Mouse (Mus musculus): ENCODE data around the gene Ddx5.

Ddx5 gene

GRCm38 (mm10) chr11:106789649-106790048 is 664 bp upstream of the Ddx5 start:
- no peak for DNase-seq (ENCODE audit: low read depth, low spot score)

DNA sequence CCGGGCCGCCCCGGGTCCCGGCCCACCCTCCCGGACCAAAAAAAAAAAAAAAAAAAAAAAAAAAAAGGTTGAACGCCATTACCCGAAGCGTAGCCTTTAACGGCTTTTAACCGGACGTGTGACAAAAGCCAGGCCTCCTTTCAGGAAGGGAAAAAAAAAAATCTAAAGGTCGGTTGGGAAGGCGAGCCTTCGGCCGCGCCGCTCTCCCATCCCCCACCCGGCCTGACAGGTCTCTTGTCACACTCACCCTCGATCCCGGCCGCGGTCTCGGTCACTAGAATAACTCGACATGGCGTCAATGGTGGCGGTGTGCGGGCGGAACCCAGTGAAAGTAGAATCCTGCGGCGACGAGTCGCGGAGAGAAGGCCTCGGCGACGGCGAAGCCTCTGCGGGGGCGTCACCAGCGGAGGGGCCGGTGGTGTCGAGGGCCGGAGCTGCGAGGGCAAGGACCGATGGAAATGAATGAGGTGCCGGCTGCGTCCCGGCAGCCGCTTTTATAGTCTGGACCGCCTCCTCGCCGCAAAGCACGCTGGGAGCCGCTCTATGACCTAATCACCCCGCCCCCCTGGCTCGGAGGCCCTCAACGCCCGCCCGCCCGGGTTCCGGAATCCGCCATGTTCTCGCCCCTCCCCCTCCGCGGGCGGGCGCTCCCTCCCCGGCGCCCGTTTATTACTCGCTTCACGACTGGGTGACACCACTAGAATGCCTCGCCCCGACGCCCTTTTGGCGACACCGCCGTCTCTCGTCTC is 785 bp downstream of the Ddx5 start:
- peak; percentile 99 for DNase-seq (ENCODE audit: low read depth, low spot score)

- DNase-seq (ENCODE audit: low read depth, low spot score), result peak; percentile 91
Observed at GRCm38 (mm10) chr11:106787131-106788025, 1.6 kb downstream of the Ddx5 start.

DNA sequence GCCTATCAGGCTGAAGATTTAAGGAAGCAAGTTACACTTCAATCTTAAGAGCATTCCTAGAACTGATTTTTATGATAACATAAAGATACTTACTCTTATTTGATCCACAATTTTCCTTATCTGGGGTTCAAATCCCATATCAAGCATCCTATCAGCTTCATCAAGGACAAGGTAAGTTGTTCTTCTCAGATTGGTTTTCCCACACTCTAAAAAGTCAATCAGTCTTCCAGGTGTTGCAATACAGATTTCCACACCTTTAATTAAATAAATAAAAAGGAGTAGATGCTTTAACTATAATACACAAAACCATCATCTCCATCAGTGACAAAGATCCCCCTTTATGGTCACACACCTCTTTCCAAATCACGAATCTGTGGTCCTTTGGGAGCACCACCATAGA is 3.9 kb downstream of the Ddx5 start:
- no peak for DNase-seq (ENCODE audit: low read depth, low spot score)

- DNase-seq (ENCODE audit: low read depth, low spot score), result no peak
Observed at GRCm38 (mm10) chr11:106784476-106784875, 4.5 kb downstream of the Ddx5 start.

GRCm38 (mm10) chr11:106782841-106783764 is 5.9 kb downstream of the Ddx5 start:
- peak; percentile 48 for DNase-seq (ENCODE audit: low read depth, low spot score)

GRCm38 (mm10) chr11:106782271-106782670 is 6.7 kb downstream of the Ddx5 start:
- peak; percentile 32 for DNase-seq (ENCODE audit: low read depth, low spot score)

DNA sequence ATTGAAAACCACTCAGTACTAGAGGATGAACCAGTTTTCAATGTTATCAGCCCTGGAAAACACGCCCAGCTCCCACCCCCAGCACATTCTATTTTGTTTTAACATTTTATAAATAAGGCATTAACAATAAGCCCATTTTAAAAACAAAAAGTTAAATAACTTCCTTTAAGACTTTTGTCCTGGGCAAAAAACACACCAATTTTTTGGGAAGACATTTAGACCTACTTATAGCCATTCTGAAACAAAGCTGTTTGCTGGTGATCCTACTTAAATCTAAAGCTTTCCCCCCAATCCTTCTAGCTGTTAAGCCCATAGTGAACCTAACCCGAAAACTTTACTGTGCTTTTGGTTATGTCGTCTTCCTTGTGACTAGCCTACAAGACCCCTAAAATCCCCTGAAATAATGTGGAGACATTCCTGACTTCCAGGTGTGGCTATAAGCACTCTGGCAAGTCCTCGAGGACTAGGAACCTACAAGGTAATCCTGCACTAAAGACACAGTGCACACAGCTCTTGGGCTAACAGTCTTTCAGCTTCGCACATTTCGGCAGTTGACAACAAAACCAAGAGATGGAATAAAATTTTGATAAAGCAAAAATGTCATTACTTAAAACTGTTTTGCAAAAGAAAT is 8.3 kb downstream of the Ddx5 start:
- DNase-seq (ENCODE audit: low read depth, low spot score), result peak; percentile 48

DNA sequence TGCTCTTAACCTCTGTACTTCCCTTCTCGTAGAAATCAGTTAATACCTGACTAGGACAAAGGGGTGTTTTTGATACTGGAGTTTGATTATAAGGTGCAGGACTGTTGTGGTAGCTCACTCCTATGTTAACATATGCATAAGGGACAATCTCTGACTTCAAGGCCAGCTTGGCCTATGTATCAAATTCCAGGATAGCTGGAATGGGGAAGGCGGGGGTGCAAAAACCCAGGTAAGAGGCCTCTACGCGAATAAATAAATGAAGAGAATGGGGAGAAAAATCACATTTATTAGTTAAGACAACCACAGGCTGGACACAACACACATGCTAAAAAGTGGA is 8.9 kb downstream of the Ddx5 start:
- no peak for DNase-seq (ENCODE audit: low read depth, low spot score)

- peak; percentile 99 for DNase-seq (ENCODE audit: low read depth, low spot score)
Observed at GRCm38 (mm10) chr11:106779388-106780088, 9.4 kb downstream of the Ddx5 start, which contains the start of gene Polg2. Gene Polg2 (minus strand): TSS chr11:106779537.

GRCm38 (mm10) chr11:106778589-106779387 is 10.2 kb downstream of the Ddx5 start:
- no peak for DNase-seq (ENCODE audit: low read depth, low spot score)

DNA sequence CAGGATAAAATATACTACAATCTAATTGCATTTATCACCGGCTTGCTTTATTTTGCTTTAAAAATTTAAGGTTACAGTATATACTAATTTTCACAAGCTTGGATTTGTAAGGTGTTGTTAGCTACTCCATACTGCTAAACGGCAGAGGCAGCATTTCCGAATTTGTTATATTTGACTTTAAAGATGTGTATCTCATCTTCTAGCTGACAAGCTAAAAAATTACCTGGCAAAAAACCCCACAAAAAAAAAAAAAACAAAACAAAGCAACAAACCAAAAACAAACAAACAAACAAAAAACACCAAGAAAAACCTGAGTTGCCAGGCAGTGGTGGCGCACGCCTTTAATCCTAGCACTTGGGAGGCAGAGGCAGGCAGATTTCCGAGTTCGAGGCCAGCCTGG is 10.9 kb downstream of the Ddx5 start:
- peak; percentile 55 for DNase-seq (ENCODE audit: low read depth, low spot score)

GRCm38 (mm10) chr11:106777395-106777794 is 11.6 kb downstream of the Ddx5 start:
- DNase-seq (ENCODE audit: low read depth, low spot score), result peak; percentile 36

GRCm38 (mm10) chr11:106776960-106777359 is 12.0 kb downstream of the Ddx5 start:
- no peak for DNase-seq (ENCODE audit: low read depth, low spot score)

GRCm38 (mm10) chr11:106773061-106773460 is 15.9 kb downstream of the Ddx5 start:
- no peak for DNase-seq (ENCODE audit: low read depth, low spot score)

DNA sequence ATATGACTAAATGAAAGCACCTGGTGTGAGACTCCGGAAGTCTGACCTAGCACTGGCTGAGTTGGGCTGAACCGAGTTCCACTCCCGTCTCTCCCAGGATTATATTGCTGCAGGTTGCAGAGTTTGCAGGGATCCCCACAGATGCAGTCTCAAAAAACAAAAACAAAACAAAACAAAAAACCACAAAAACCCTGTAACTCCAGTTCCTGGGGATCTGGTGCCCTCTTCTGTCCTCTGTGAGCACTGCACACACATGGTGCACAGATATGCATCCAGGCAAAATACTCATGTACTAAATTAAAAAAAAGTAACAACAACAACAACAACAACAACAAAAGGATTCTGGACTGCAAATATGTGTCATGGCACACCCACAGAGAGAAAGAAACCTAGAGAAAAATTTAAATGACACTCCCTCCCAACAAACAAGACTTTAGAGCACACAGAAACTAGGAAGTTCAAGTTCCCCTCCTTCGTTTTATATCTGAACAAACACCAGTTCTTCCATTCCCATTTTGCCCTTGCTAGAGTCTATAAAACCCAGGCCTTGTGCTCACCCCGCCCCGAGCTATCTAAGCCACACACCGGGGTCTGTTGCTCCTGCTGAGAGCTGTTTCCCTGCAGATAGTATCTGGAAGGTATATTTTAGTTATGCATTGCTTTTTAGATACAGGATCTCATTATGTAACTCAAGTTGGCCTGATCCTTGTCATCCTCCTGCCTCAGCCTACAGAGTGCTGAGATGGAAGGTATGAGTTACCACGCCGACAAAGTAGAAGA is 18.6 kb downstream of the Ddx5 start:
- peak; percentile 74 for DNase-seq (ENCODE audit: low read depth, low spot score)

DNA sequence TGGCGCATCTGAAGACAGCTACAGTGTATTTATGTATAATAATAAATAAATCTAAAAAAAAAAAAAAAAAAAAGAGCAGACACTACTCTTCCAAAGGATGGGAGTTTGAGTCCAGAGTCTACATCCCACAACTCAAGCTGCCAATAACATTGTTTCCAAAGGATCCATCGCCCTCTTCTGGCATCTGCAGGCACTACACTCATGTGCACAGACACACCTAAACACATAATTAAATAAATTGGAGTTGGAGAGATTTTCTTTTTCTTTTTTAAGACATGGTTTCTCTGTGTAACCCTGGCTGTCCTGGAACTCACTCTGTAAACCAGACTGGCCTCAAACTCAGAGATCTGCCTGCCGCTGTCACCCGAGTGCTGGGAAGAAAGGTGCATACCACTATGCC is 21.5 kb downstream of the Ddx5 start:
- DNase-seq (ENCODE audit: low read depth, low spot score), result no peak

DNA sequence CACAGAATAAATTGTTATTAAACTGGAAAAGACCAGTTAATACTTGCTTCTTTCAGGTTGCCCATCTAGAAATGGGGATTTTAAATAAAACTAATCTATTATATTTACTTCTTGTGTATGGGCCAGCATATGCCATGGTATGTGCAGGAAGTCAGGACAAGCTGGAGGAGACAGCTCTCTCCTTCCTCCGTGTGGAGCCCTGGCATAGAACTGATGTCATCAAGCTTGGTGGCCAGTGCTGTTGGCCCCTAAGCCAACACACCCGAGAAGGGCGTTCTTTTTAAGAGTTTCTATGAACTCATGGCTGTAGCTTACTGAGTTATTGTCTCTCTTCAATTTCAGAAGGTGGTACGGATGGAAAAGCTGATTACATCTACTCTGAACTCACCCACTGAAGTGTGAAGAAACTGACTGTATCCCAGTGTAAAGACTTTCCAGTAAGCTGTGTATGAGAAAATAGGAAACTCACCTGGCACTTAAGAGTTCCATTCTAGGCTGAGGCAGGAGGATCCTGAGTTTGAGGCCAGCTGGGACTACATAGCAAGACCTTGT is 22.3 kb downstream of the Ddx5 start:
- no peak for DNase-seq (ENCODE audit: low read depth, low spot score)

GRCm38 (mm10) chr11:106762800-106763185 is 26.2 kb downstream of the Ddx5 start:
- no peak for DNase-seq (ENCODE audit: low read depth, low spot score)
